ENCODE assay signal across 23 mouse cellular contexts in the genomic region with DNA sequence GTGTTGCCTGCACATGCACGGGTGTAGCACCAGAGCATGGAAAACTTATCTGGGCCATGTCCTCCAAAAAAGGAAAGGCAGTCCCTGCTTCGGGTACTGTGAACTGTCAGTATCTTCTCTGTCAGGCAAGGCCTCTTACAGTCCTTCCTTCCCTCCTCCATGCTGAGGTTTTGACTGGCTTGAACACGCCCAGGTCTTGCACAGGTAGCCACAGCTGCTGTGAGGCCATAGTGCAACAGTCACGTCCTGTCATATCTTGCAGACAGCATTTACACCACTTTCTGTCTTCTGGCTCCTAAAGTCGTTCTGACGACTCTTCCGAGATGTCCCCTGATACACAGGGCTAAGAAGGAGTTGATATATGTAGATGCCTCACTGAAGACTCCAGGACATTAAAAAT. TPM values are rescaled to one million over a fixed set of nuclear protein-coding genes. Genes with fewer than 3 reads are reported as not detected.
DNase-seq lines count a peak whose midpoint lies in the region; ATAC-seq and TF ChIP-seq lines count a peak whose summit lies in the region.
"Had no signal": no experiment of that assay in that cellular context is flagged by ENCODE, and none has a peak within 500 bp of the region (broad histone marks: within the 10 kb centered on the region; RNA-seq: fewer than 3 reads in every experiment).

No protein-coding gene starts in this region.

- no peak for TF ChIP-seq CTCF in intestine, postnatal 0 days (IDR thresholded peaks at IDR 0.05; ENCODE audit: low read depth)
- TF ChIP-seq CTCF in small intestine, adult 2 months (IDR thresholded peaks at IDR 0.05; ENCODE audit: extremely low read depth, insufficient read length, insufficient replicate concordance, low read depth, low read length) = no peak

- H3K9ac ChIP-seq in intestine, embryonic 15.5 days = no peak overlapping the region
- H3K9ac ChIP-seq in intestine, postnatal 0 days (ENCODE audit: low read depth, low read length) = no peak overlapping the region
- no peak overlapping the region for H3K9ac ChIP-seq in forebrain, embryonic 14.5 days (ENCODE audit: low read length)
- no peak overlapping the region for H3K9ac ChIP-seq in midbrain, embryonic 14.5 days (replicated peaks; ENCODE audit: low read length)
- H3K9ac ChIP-seq: embryonic facial prominence, embryonic 12.5 days; forebrain, embryonic 13.5 days had no signal

- H3K9me3 ChIP-seq in intestine, embryonic 15.5 days = no peaks in the 10 kb centered on the region
- no peaks in the 10 kb centered on the region for H3K9me3 ChIP-seq in intestine, postnatal 0 days (ENCODE audit: control insufficient read depth)
- H3K9me3 ChIP-seq in forebrain, embryonic 14.5 days (replicated peaks; ENCODE audit: control insufficient read depth, low read length) = no peaks in the 10 kb centered on the region
- no peaks in the 10 kb centered on the region for H3K9me3 ChIP-seq in midbrain, embryonic 14.5 days (ENCODE audit: control insufficient read depth, low read length)
- H3K9me3 ChIP-seq: embryonic facial prominence, embryonic 10.5 days; embryonic facial prominence, embryonic 12.5 days; forebrain, embryonic 13.5 days; G1E had no signal

- no peak overlapping the region for H3K4me3 ChIP-seq in intestine, embryonic 15.5 days (replicated peaks)
- no peak overlapping the region for H3K4me3 ChIP-seq in intestine, postnatal 0 days (ENCODE audit: low read depth, low read length)
- H3K4me3 ChIP-seq in small intestine, adult 2 months (ENCODE audit: low read depth, low read length) = no peak overlapping the region
- H3K4me3 ChIP-seq in forebrain, embryonic 14.5 days (ENCODE audit: low read depth, low read length) = no peak overlapping the region
- H3K4me3 ChIP-seq in midbrain, embryonic 14.5 days (replicated peaks; ENCODE audit: low read depth, low read length) = no peak overlapping the region
- H3K4me3 ChIP-seq: embryonic facial prominence, embryonic 10.5 days; embryonic facial prominence, embryonic 12.5 days; forebrain, embryonic 13.5 days had no signal

- no peak for DNase-seq in forebrain, embryonic 14.5 days (ENCODE audit: low spot score)
- no peak for DNase-seq in midbrain, embryonic 14.5 days
- DNase-seq: adrenal gland, adult 8-10 months; adrenal gland, postnatal 14 days; adrenal gland, postnatal 36 days; B cell, adult 2 months; cerebellum, adult 11-12 months; cerebellum, adult 2 months; cerebellum, adult 9-10 months; cerebellum, postnatal 10 days; cerebellum, postnatal 25 days had no signal

- peak; percentile 52 for ATAC-seq in intestine, embryonic 15.5 days
- 0 out of 2 replicates have a peak, but pooled peaks have one; percentile 32 for ATAC-seq in intestine, postnatal 0 days
- no peak for ATAC-seq in forebrain, embryonic 14.5 days
- no peak for ATAC-seq in midbrain, embryonic 14.5 days (ENCODE audit: low FRiP score, low TSS enrichment)
- ATAC-seq: activated CD4-positive, CD25-positive, alpha-beta regulatory T cell, adult 4 months; CD4-positive, CD25-positive, alpha-beta regulatory T cell, adult 4 months; forebrain, embryonic 13.5 days; forebrain, embryonic 16.5 days; Patski had no signal

- 67% methylated on average over 7 of the region's 7 CpGs for WGBS in intestine, embryonic 15.5 days
- 43% methylated on average over 7 of the region's 7 CpGs for WGBS in intestine, postnatal 0 days
- 34% methylated on average over 7 of the region's 7 CpGs for WGBS in small intestine, adult 2 months
- 88% methylated on average over 7 of the region's 7 CpGs for WGBS in forebrain, embryonic 14.5 days
- WGBS in midbrain, embryonic 14.5 days = 90% methylated on average over 7 of the region's 7 CpGs

- no peak overlapping the region for H3K4me2 ChIP-seq in intestine, embryonic 15.5 days (replicated peaks)
- H3K4me2 ChIP-seq in intestine, postnatal 0 days (replicated peaks; ENCODE audit: low read depth) = no peak overlapping the region
- no peak overlapping the region for H3K4me2 ChIP-seq in forebrain, embryonic 14.5 days (ENCODE audit: low read length)
- no peak overlapping the region for H3K4me2 ChIP-seq in midbrain, embryonic 14.5 days (ENCODE audit: low read length)
- H3K4me2 ChIP-seq: embryonic facial prominence, embryonic 12.5 days; forebrain, embryonic 13.5 days had no signal

- H3K27ac ChIP-seq in intestine, embryonic 15.5 days = no peak overlapping the region
- H3K27ac ChIP-seq in intestine, postnatal 0 days (ENCODE audit: low read depth, low read length) = no peak overlapping the region; the same call in 1 of the 2 replicates
- peak overlapping the region; percentile 79 for H3K27ac ChIP-seq in small intestine, adult 2 months (ENCODE audit: insufficient read depth, low read depth, low read length)
- no peak overlapping the region for H3K27ac ChIP-seq in forebrain, embryonic 14.5 days (ENCODE audit: low read depth, low read length)
- H3K27ac ChIP-seq in midbrain, embryonic 14.5 days (replicated peaks; ENCODE audit: low read depth, low read length) = no peak overlapping the region
- H3K27ac ChIP-seq: embryonic facial prominence, embryonic 10.5 days; embryonic facial prominence, embryonic 12.5 days; forebrain, embryonic 13.5 days had no signal

- TF ChIP-seq POLR2A in small intestine, adult 2 months (IDR thresholded peaks at IDR 0.05; ENCODE audit: low read depth, low read length) = no peak

- no peaks in the 10 kb centered on the region for H3K27me3 ChIP-seq in intestine, embryonic 15.5 days (replicated peaks)
- no peaks in the 10 kb centered on the region for H3K27me3 ChIP-seq in intestine, postnatal 0 days (replicated peaks; ENCODE audit: control insufficient read depth, insufficient read depth, low read length)
- no peaks in the 10 kb centered on the region for H3K27me3 ChIP-seq in small intestine, adult 2 months (ENCODE audit: control insufficient read depth, insufficient read depth, low read length)
- no peaks in the 10 kb centered on the region for H3K27me3 ChIP-seq in forebrain, embryonic 14.5 days (replicated peaks; ENCODE audit: control insufficient read depth, insufficient read depth, low read length)
- no peaks in the 10 kb centered on the region for H3K27me3 ChIP-seq in midbrain, embryonic 14.5 days (ENCODE audit: control insufficient read depth, insufficient read depth, low read length)
- H3K27me3 ChIP-seq: CH12.LX; embryonic facial prominence, embryonic 12.5 days; forebrain, embryonic 13.5 days; Patski had no signal

- no peaks in the 10 kb centered on the region for H3K4me1 ChIP-seq in intestine, embryonic 15.5 days (replicated peaks)
- H3K4me1 ChIP-seq in intestine, postnatal 0 days (replicated peaks; ENCODE audit: control insufficient read depth, insufficient read depth, low read length) = 0 out of 2 replicates have a peak, but pooled peaks cover 8% of the 10 kb centered on the region
- H3K4me1 ChIP-seq in small intestine, adult 2 months (ENCODE audit: control insufficient read depth, insufficient read depth, insufficient read length, low read length) = peaks cover 37% of the 10 kb centered on the region
- no peaks in the 10 kb centered on the region for H3K4me1 ChIP-seq in forebrain, embryonic 14.5 days (ENCODE audit: control insufficient read depth, insufficient read depth, low read length)
- no peaks in the 10 kb centered on the region for H3K4me1 ChIP-seq in midbrain, embryonic 14.5 days (ENCODE audit: control insufficient read depth, insufficient read depth, low read length)
- H3K4me1 ChIP-seq: embryonic facial prominence, embryonic 10.5 days; embryonic facial prominence, embryonic 12.5 days; forebrain, embryonic 13.5 days had no signal

- H3K36me3 ChIP-seq in intestine, embryonic 15.5 days = no peaks in the 10 kb centered on the region
- no peaks in the 10 kb centered on the region for H3K36me3 ChIP-seq in intestine, postnatal 0 days (ENCODE audit: control insufficient read depth, insufficient read depth)
- no peaks in the 10 kb centered on the region for H3K36me3 ChIP-seq in small intestine, adult 2 months (ENCODE audit: control insufficient read depth, insufficient read depth, low read length)
- H3K36me3 ChIP-seq in forebrain, embryonic 14.5 days (ENCODE audit: control insufficient read depth, insufficient read depth, low read length) = no peaks in the 10 kb centered on the region
- no peaks in the 10 kb centered on the region for H3K36me3 ChIP-seq in midbrain, embryonic 14.5 days (ENCODE audit: control insufficient read depth, insufficient read depth, low read length)
- H3K36me3 ChIP-seq: embryonic facial prominence, embryonic 10.5 days; embryonic facial prominence, embryonic 12.5 days; G1E had no signal

RNA-seq across cellular contexts. Expression of a gene that starts 28.8 kb away (rescaled TPM):
- 12.3 and 13.9 TPM in 2 replicates for polyA plus RNA-seq in intestine, embryonic 15.5 days (2015; fragmentation: Nextera tagmentation; extraction: Ambion mirVana)
- 7.9 and 11.3 TPM in 2 replicates for polyA plus RNA-seq in intestine, postnatal 0 days (2015; fragmentation: Nextera tagmentation; extraction: Ambion mirVana)
- polyA plus RNA-seq in small intestine, adult 2 months (2012; rRNA removed) = 5.0 and 10.8 TPM in 2 replicates
- polyA plus RNA-seq in forebrain, embryonic 14.5 days (2014; fragmentation: Nextera tagmentation; extraction: Ambion mirVana) = 55.7 and 83.6 TPM in 2 replicates
- polyA plus RNA-seq in midbrain, embryonic 14.5 days (2014; fragmentation: Nextera tagmentation; extraction: Ambion mirVana) = 84.3 and 114 TPM in 2 replicates

Comparison
In these comparisons a context has a peak if more than half of its experiments do, and no peak if none do; other contexts are left out.
1. ATAC-seq: peak in intestine, embryonic 15.5 days (single experiment) and intestine, postnatal 0 days (single experiment); none in forebrain, embryonic 14.5 days (single experiment) and midbrain, embryonic 14.5 days (single experiment).